Mouse (Mus musculus) leukemia stem cell, adult 10-12 weeks (primary cell): ENCODE results near the gene Eaf2. TPM values are rescaled to one million over a fixed set of nuclear protein-coding genes. Genes with fewer than 3 reads are reported as not detected.

Source experiments
- polyA plus RNA-seq: library from polyadenylated mRNA; stranded (reverse); fragments of >175 nt; gene quantifications from 2 replicates; pipeline ENCODE4 v1.2.3, GENCODE M21; 2012; ENCODE audit warnings: low replicate concordance

The Eaf2 gene
- polyA plus RNA-seq = 1.1 and 4.2 TPM in 2 replicates

DNA sequence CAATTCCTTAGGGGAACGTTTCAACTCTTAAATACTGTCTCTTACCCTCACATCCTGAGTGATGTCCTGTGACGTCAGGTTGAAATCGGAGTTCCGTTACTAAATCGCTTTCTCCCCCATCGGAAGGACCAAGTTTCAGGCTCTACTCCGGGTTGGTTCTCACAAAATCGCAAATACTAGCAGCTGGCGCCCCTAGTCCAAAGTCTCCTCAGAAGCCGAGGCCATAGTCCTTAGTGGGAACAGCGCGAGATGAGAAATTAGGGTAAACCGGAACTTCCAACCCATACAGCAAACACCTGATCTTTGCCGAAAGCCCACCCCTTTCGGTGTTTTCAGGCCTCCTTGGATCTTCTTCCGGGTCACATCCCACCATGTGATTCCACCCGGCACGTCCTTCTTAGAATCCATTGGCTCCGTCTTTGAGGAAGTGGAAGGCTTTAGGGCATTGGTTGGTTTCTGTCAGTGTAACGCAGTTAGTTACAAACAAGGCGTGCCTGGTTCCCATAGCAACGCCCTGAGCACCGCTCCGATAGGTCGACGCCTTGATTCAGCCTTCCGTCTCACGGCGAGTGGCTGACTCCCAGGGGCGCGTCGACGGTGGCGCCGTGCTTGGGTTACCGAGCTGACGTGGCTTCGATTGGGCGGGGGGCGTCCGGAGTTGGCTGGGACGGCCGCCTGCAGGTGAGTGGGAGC, at the start of gene Eaf2, which contains the start of gene Golgb1:
TSS of gene Eaf2 (minus strand) at position 421 of the 693 bp plus-strand sequence.
TSS of gene Golgb1 (plus strand) at position 558 of the 693 bp plus-strand sequence.

DNA sequence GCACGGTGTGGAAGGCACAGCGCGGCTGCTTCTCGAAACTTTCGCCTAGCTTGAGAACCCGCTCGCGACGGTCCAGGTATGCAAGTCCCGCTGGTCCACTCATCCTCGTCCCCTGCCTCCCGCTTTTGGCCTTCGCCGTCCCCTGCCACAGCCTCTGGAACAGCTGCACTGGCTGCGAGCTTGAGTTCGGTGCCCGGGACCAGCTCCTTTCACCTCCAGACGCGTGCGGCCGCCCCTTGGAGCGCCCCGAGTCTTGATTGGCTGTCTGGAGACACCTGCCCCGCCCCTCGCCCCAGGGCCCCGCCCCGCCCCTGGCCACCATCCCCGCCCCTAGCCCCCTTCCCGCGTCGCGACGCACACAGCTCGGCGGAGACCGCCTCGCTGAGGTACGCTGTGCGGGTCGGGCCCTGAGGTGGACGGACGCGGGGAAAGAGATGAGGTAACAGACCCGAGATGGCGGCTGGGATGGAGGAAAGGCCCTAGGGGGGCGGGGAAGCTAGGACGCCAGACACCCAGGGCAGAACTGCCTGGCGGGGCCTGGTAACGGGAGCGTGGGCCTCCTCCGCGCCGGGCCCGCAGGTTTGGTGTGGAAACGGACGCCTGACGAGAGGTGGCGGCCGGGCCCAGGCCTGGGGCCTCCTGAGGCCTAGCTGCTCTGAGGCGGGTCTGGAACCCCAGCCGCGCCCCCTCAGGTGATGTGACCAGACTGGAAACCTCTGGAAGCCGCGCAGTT, 46.6 kb downstream of the Eaf2 start, which contains the start of gene Iqcb1:
TSS of gene Iqcb1 (plus strand) at position 332 of the 733 bp plus-strand sequence.

DNA sequence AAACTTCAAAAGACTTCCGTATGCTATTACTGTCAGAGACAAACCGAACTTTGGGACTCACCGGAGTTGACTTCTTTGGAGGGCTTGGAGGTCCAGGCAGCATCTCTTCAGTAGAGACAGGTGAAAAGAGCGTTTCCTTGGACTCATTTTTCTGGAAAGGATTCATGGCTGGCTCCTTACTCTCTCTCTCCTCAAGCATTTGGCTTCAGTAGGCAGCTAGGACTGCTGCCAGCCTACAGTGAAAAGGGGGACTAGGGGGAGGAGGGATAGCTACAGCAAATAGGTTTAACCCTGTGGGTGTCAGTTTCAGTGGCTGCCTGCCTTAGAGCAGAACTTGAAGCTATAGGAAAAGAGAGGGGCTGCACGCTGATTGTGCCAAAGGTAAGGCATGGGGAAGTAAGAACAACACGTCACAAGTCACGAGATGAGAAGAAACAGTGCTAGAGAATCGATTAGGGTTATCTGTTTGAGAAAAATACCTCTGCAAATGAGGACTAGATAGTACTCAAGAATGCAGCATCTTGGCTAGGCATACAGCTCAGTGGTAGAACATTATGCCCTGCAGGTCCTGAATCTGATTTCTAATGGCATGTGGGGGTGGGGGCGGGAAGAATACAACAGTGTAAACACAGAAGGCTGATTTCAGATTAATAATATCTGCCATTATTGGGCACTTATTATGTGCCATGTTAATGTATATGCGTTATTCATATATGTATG, 90.0 kb downstream of the Eaf2 start, which contains the start of gene Slc15a2:
TSS of gene Slc15a2 (minus strand) at position 369 of the 720 bp plus-strand sequence.

Other genes with a start within 250 kb of the Eaf2 start
- 0.07 and 0.98 TPM in 2 replicates for gene Cd86, start 208.9 kb downstream of the Eaf2 start, polyA plus RNA-seq
- gene Ildr1, start 181.0 kb downstream of the Eaf2 start, polyA plus RNA-seq = 1.3 and 2.7 TPM in 2 replicates
- gene Slc15a2, start 90.0 kb downstream of the Eaf2 start, polyA plus RNA-seq = 0.16 and 0.38 TPM in 2 replicates
- 0.06 and 0.94 TPM in 2 replicates for gene Iqcb1, start 46.6 kb downstream of the Eaf2 start, polyA plus RNA-seq
- 11.3 and 17.2 TPM in 2 replicates for gene Golgb1, start 137 bp upstream of the Eaf2 start, polyA plus RNA-seq
- 31.8 and 42.0 TPM in 2 replicates for gene Hcls1, start 60.0 kb upstream of the Eaf2 start, polyA plus RNA-seq
- 0.07 and 0.22 TPM in 2 replicates for gene Fbxo40, start 115.5 kb upstream of the Eaf2 start, polyA plus RNA-seq
- gene Polq, start 136.8 kb upstream of the Eaf2 start, polyA plus RNA-seq = 4.0 and 6.3 TPM in 2 replicates